Mouse (Mus musculus): ENCODE measurements at regions not wholly inside any gene's neighbourhood (a gene's known extent, or its start where the extent isn't known, plus 50 kb on each side); places are given as distances from the start of the nearest gene placed in this dataset.

- H3K27me3 ChIP-seq (replicated peaks; ENCODE audit: control insufficient read depth, insufficient read depth, low read length): no peaks in the 10 kb centered on the region
- no peak overlapping the region for H3K4me2 ChIP-seq (ENCODE audit: low read length)
- H3K4me3 ChIP-seq (replicated peaks; ENCODE audit: low read length): no peak overlapping the region
- no peaks in the 10 kb centered on the region for H3K4me1 ChIP-seq (replicated peaks; ENCODE audit: control insufficient read depth, insufficient read depth, low read length)
- no peak for ATAC-seq
- no peaks in the 10 kb centered on the region for H3K9me3 ChIP-seq (ENCODE audit: control insufficient read depth, low read length)
- H3K9ac ChIP-seq (replicated peaks; ENCODE audit: low read depth, low read length): no peak overlapping the region
- WGBS: 44% methylated on average over 1 of the region's 1 CpGs
- H3K27ac ChIP-seq (ENCODE audit: low read length): no peak overlapping the region
- no peaks in the 10 kb centered on the region for H3K36me3 ChIP-seq (ENCODE audit: control insufficient read depth, insufficient read depth)
Measured at GRCm38 (mm10) chr1:47058149-47058548, 165.5 kb upstream of the Slc39a10 start.

- Histone ChIP-seq H3K27ac (ENCODE audit: low read length) (no peak overlapping the region), H3K9ac (replicated peaks; ENCODE audit: low read depth, low read length) (no peak overlapping the region), H3K4me2 (ENCODE audit: low read length) (no peak overlapping the region)
Measured at GRCm38 (mm10) chr1:47057344-47057743, 164.7 kb upstream of the Slc39a10 start.

GRCm38 (mm10) chr1:47051109-47051508 lies 158.5 kb upstream of the Slc39a10 start:
- no peak overlapping the region for H3K4me2 ChIP-seq (ENCODE audit: low read length)
- H3K9me3 ChIP-seq (ENCODE audit: control insufficient read depth, low read length): no peaks in the 10 kb centered on the region
- no peak overlapping the region for H3K9ac ChIP-seq (replicated peaks; ENCODE audit: low read depth, low read length)
- H3K27ac ChIP-seq (ENCODE audit: low read length): no peak overlapping the region
- no peaks in the 10 kb centered on the region for H3K36me3 ChIP-seq (ENCODE audit: control insufficient read depth, insufficient read depth)
- H3K4me1 ChIP-seq (replicated peaks; ENCODE audit: control insufficient read depth, insufficient read depth, low read length): no peaks in the 10 kb centered on the region
- no peaks in the 10 kb centered on the region for H3K27me3 ChIP-seq (replicated peaks; ENCODE audit: control insufficient read depth, insufficient read depth, low read length)
- ATAC-seq: no peak
- no peak overlapping the region for H3K4me3 ChIP-seq (replicated peaks; ENCODE audit: low read length)

More at GRCm38 (mm10) chr1:47057344-47057743, 164.7 kb upstream of the Slc39a10 start:
- Histone ChIP-seq H3K4me3 (replicated peaks; ENCODE audit: low read length) (no peak overlapping the region), H3K4me1 (replicated peaks; ENCODE audit: control insufficient read depth, insufficient read depth, low read length) (no peaks in the 10 kb centered on the region), H3K27me3 (replicated peaks; ENCODE audit: control insufficient read depth, insufficient read depth, low read length) (no peaks in the 10 kb centered on the region), H3K9me3 (ENCODE audit: control insufficient read depth, low read length) (no peaks in the 10 kb centered on the region), H3K36me3 (ENCODE audit: control insufficient read depth, insufficient read depth) (no peaks in the 10 kb centered on the region)
- no peak for ATAC-seq
- WGBS: 68% methylated on average over 3 of the region's 3 CpGs

GRCm38 (mm10) chr1:47050492-47050891 lies 157.8 kb upstream of the Slc39a10 start:
- no peak for ATAC-seq
- WGBS: 72% methylated on average over 1 of the region's 1 CpGs
- Histone ChIP-seq H3K4me3 (replicated peaks; ENCODE audit: low read length) (no peak overlapping the region), H3K27ac (ENCODE audit: low read length) (no peak overlapping the region), H3K36me3 (ENCODE audit: control insufficient read depth, insufficient read depth) (no peaks in the 10 kb centered on the region), H3K4me1 (replicated peaks; ENCODE audit: control insufficient read depth, insufficient read depth, low read length) (no peaks in the 10 kb centered on the region), H3K27me3 (replicated peaks; ENCODE audit: control insufficient read depth, insufficient read depth, low read length) (no peaks in the 10 kb centered on the region), H3K9me3 (ENCODE audit: control insufficient read depth, low read length) (no peaks in the 10 kb centered on the region), H3K9ac (replicated peaks; ENCODE audit: low read depth, low read length) (no peak overlapping the region), H3K4me2 (ENCODE audit: low read length) (no peak overlapping the region)

- Histone ChIP-seq H3K27me3 (replicated peaks; ENCODE audit: control insufficient read depth, insufficient read depth, low read length) (no peaks in the 10 kb centered on the region), H3K4me3 (replicated peaks; ENCODE audit: low read length) (no peak overlapping the region), H3K9ac (replicated peaks; ENCODE audit: low read depth, low read length) (no peak overlapping the region), H3K4me1 (replicated peaks; ENCODE audit: control insufficient read depth, insufficient read depth, low read length) (no peaks in the 10 kb centered on the region), H3K9me3 (ENCODE audit: control insufficient read depth, low read length) (no peaks in the 10 kb centered on the region), H3K27ac (ENCODE audit: low read length) (no peak overlapping the region), H3K36me3 (ENCODE audit: control insufficient read depth, insufficient read depth) (no peaks in the 10 kb centered on the region), H3K4me2 (ENCODE audit: low read length) (no peak overlapping the region)
- no peak for ATAC-seq
- WGBS: 84% methylated on average over 2 of the region's 2 CpGs
Measured at GRCm38 (mm10) chr1:47037576-47037975, 144.9 kb upstream of the Slc39a10 start.

- H3K36me3 ChIP-seq (ENCODE audit: control insufficient read depth, insufficient read depth): no peaks in the 10 kb centered on the region
- ATAC-seq: no peak
- H3K27me3 ChIP-seq (replicated peaks; ENCODE audit: control insufficient read depth, insufficient read depth, low read length): no peaks in the 10 kb centered on the region
- 10% methylated on average over 1 of the region's 1 CpGs for WGBS
- 0 out of 2 replicates have a peak, but pooled peaks cover 2% of the 10 kb centered on the region for H3K9me3 ChIP-seq (ENCODE audit: control insufficient read depth, low read length)
- no peak overlapping the region for H3K9ac ChIP-seq (replicated peaks; ENCODE audit: low read depth, low read length)
- no peak overlapping the region for H3K27ac ChIP-seq (ENCODE audit: low read length)
- no peak overlapping the region for H3K4me2 ChIP-seq (ENCODE audit: low read length)
- no peaks in the 10 kb centered on the region for H3K4me1 ChIP-seq (replicated peaks; ENCODE audit: control insufficient read depth, insufficient read depth, low read length)
- H3K4me3 ChIP-seq (replicated peaks; ENCODE audit: low read length): no peak overlapping the region
Measured at GRCm38 (mm10) chr1:47019356-47019755, 126.7 kb upstream of the Slc39a10 start.

GRCm38 (mm10) chr1:47014526-47014925 lies 121.9 kb upstream of the Slc39a10 start:
- H3K9ac ChIP-seq (replicated peaks; ENCODE audit: low read depth, low read length): no peak overlapping the region
- H3K27me3 ChIP-seq (replicated peaks; ENCODE audit: control insufficient read depth, insufficient read depth, low read length): no peaks in the 10 kb centered on the region
- H3K36me3 ChIP-seq (ENCODE audit: control insufficient read depth, insufficient read depth): no peaks in the 10 kb centered on the region
- 0 out of 2 replicates have a peak, but pooled peaks cover 2% of the 10 kb centered on the region for H3K9me3 ChIP-seq (ENCODE audit: control insufficient read depth, low read length)
- 85% methylated on average over 1 of the region's 1 CpGs for WGBS
- H3K4me1 ChIP-seq (replicated peaks; ENCODE audit: control insufficient read depth, insufficient read depth, low read length): no peaks in the 10 kb centered on the region
- H3K27ac ChIP-seq (ENCODE audit: low read length): no peak overlapping the region
- H3K4me3 ChIP-seq (replicated peaks; ENCODE audit: low read length): no peak overlapping the region
- H3K4me2 ChIP-seq (ENCODE audit: low read length): no peak overlapping the region
- ATAC-seq: no peak

GRCm38 (mm10) chr1:47003746-47004145 lies 111.1 kb upstream of the Slc39a10 start:
- Histone ChIP-seq H3K9me3 (ENCODE audit: control insufficient read depth, low read length) (no peaks in the 10 kb centered on the region), H3K36me3 (ENCODE audit: control insufficient read depth, insufficient read depth) (no peaks in the 10 kb centered on the region), H3K4me3 (replicated peaks; ENCODE audit: low read length) (no peak overlapping the region), H3K27ac (ENCODE audit: low read length) (no peak overlapping the region), H3K9ac (replicated peaks; ENCODE audit: low read depth, low read length) (no peak overlapping the region), H3K4me1 (replicated peaks; ENCODE audit: control insufficient read depth, insufficient read depth, low read length) (no peaks in the 10 kb centered on the region), H3K4me2 (ENCODE audit: low read length) (no peak overlapping the region), H3K27me3 (replicated peaks; ENCODE audit: control insufficient read depth, insufficient read depth, low read length) (no peaks in the 10 kb centered on the region)
- no peak for ATAC-seq
- 70% methylated on average over 5 of the region's 5 CpGs for WGBS

- no peak overlapping the region for H3K27ac ChIP-seq (ENCODE audit: low read length)
- ATAC-seq: no peak
- 90% methylated on average over 3 of the region's 3 CpGs for WGBS
- H3K27me3 ChIP-seq (replicated peaks; ENCODE audit: control insufficient read depth, insufficient read depth, low read length): no peaks in the 10 kb centered on the region
- H3K4me1 ChIP-seq (replicated peaks; ENCODE audit: control insufficient read depth, insufficient read depth, low read length): no peaks in the 10 kb centered on the region
- no peak overlapping the region for H3K9ac ChIP-seq (replicated peaks; ENCODE audit: low read depth, low read length)
- H3K9me3 ChIP-seq (ENCODE audit: control insufficient read depth, low read length): no peaks in the 10 kb centered on the region
- H3K4me3 ChIP-seq (replicated peaks; ENCODE audit: low read length): no peak overlapping the region
- H3K36me3 ChIP-seq (ENCODE audit: control insufficient read depth, insufficient read depth): no peaks in the 10 kb centered on the region
- no peak overlapping the region for H3K4me2 ChIP-seq (ENCODE audit: low read length)
Measured at GRCm38 (mm10) chr1:46999337-46999736, 106.7 kb upstream of the Slc39a10 start.

- WGBS: 43% methylated on average over 1 of the region's 1 CpGs
- Histone ChIP-seq H3K9ac (replicated peaks; ENCODE audit: low read depth, low read length) (no peak overlapping the region), H3K36me3 (ENCODE audit: control insufficient read depth, insufficient read depth) (no peaks in the 10 kb centered on the region), H3K4me2 (ENCODE audit: low read length) (no peak overlapping the region), H3K9me3 (ENCODE audit: control insufficient read depth, low read length) (no peaks in the 10 kb centered on the region), H3K27me3 (replicated peaks; ENCODE audit: control insufficient read depth, insufficient read depth, low read length) (no peaks in the 10 kb centered on the region), H3K4me1 (replicated peaks; ENCODE audit: control insufficient read depth, insufficient read depth, low read length) (no peaks in the 10 kb centered on the region), H3K27ac (ENCODE audit: low read length) (no peak overlapping the region), H3K4me3 (replicated peaks; ENCODE audit: low read length) (no peak overlapping the region)
- ATAC-seq: peak; percentile 84
Measured at GRCm38 (mm10) chr1:46985978-46986377, 93.3 kb upstream of the Slc39a10 start.
